In the genomic region with DNA sequence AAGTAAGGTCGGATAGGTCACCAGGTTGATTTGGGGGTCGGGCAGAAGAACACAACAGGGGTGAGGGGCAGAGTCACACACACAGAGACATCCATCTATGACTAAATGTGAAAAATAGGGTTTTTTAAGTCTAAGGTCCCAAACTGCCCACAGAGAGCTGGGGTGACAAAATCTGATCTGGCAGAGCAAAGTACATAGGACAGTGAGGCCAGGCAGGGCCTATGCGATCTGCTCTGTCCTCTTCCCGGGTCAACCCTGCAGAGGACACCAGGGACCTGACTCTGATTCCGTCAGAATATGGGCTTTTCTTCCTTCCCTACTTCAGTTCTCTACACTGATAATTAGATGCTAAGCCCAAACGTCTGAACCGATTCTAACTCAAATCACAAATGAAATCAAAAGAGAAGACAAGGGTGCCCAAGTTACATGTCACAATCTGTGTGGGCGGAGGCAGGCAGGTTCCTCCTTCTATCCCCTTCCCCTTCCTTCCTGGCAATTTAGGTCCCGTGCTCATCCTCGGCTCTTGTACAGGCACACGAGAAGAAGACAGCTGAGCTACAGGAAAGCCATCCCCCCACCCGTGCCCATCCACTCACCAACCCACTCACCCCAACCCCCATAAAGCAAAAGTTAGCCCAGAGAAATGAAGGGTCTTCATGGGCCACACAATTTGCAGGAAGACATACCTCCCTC, we compare ENCODE assay signal across 16 mouse cellular contexts. TPM values are rescaled to one million over a fixed set of nuclear protein-coding genes. Genes with fewer than 3 reads are reported as not detected.
DNase-seq lines count a peak whose midpoint lies in the region; ATAC-seq and TF ChIP-seq lines count a peak whose summit lies in the region.
"Had no signal": no experiment of that assay in that cellular context is flagged by ENCODE, and none has a peak within 500 bp of the region (broad histone marks: within the 10 kb centered on the region; RNA-seq: fewer than 3 reads in every experiment).

No protein-coding gene starts in this region.

- H3K36me3 ChIP-seq in heart, embryonic 15.5 days: no peaks in the 10 kb centered on the region
- no peaks in the 10 kb centered on the region for H3K36me3 ChIP-seq in liver, adult 2 months (ENCODE audit: control insufficient read depth, insufficient read depth, low read length)
- H3K36me3 ChIP-seq in liver, embryonic 12.5 days: peaks cover 9% of the 10 kb centered on the region
- H3K36me3 ChIP-seq in hindbrain, embryonic 14.5 days (replicated peaks; ENCODE audit: control insufficient read depth, insufficient read depth): no peaks in the 10 kb centered on the region

- no peak overlapping the region for H3K9ac ChIP-seq in heart, embryonic 15.5 days
- H3K9ac ChIP-seq in liver, adult 2 months (ENCODE audit: low read depth, low read length): no peak overlapping the region
- no peak overlapping the region for H3K9ac ChIP-seq in liver, embryonic 12.5 days
- no peak overlapping the region for H3K9ac ChIP-seq in hindbrain, embryonic 14.5 days

- H3K27me3 ChIP-seq in heart, embryonic 15.5 days: no peaks in the 10 kb centered on the region
- H3K27me3 ChIP-seq in liver, adult 2 months (ENCODE audit: control insufficient read depth, insufficient read depth, low read length): no peaks in the 10 kb centered on the region
- H3K27me3 ChIP-seq in liver, embryonic 12.5 days (replicated peaks): no peaks in the 10 kb centered on the region
- no peaks in the 10 kb centered on the region for H3K27me3 ChIP-seq in hindbrain, embryonic 14.5 days (ENCODE audit: control insufficient read depth, insufficient read depth, low read length)

- 0 out of 2 replicates have a peak overlapping the region, but pooled peaks have one; percentile 35 for H3K27ac ChIP-seq in heart, embryonic 15.5 days
- peak overlapping the region; percentile 90 for H3K27ac ChIP-seq in liver, adult 2 months (replicated peaks; ENCODE audit: insufficient read depth, low read depth, low read length)
- H3K27ac ChIP-seq in liver, embryonic 12.5 days: no peak overlapping the region
- H3K27ac ChIP-seq in brown adipose tissue, adult 24 weeks (replicated peaks; ENCODE audit: low read depth, low read length): peak overlapping the region; percentile 76
- H3K27ac ChIP-seq in hindbrain, embryonic 14.5 days: no peak overlapping the region
- H3K27ac ChIP-seq: hindbrain, embryonic 10.5 days had no signal

- peaks cover 24% of the 10 kb centered on the region; the same call in 1 of the 2 replicates for H3K79me2 ChIP-seq in liver, adult 2 months (ENCODE audit: control insufficient read depth, insufficient read depth, low read length)

- 0 out of 2 replicates have a peak overlapping the region, but pooled peaks have one; percentile 8 for H3K4me2 ChIP-seq in heart, embryonic 15.5 days
- H3K4me2 ChIP-seq in liver, embryonic 12.5 days: no peak overlapping the region
- no peak overlapping the region for H3K4me2 ChIP-seq in hindbrain, embryonic 14.5 days (replicated peaks)

- no peaks in the 10 kb centered on the region for H3K9me3 ChIP-seq in heart, embryonic 15.5 days (replicated peaks)
- no peaks in the 10 kb centered on the region for H3K9me3 ChIP-seq in liver, embryonic 12.5 days (replicated peaks)
- H3K9me3 ChIP-seq in hindbrain, embryonic 14.5 days (ENCODE audit: control insufficient read depth, low read length): no peaks in the 10 kb centered on the region

- WGBS in heart, embryonic 15.5 days: 74% methylated on average over 12 of the region's 12 CpGs
- 37% methylated on average over 12 of the region's 12 CpGs for WGBS in liver, adult 2 months
- 47% methylated on average over 12 of the region's 12 CpGs for WGBS in liver, embryonic 12.5 days (ENCODE audit: insufficient replicate concordance)
- 83% methylated on average over 12 of the region's 12 CpGs for WGBS in hindbrain, embryonic 14.5 days

- peaks cover 53% of the 10 kb centered on the region for H3K4me1 ChIP-seq in heart, embryonic 15.5 days (replicated peaks)
- peaks cover 14% of the 10 kb centered on the region for H3K4me1 ChIP-seq in liver, adult 2 months (ENCODE audit: control insufficient read depth, insufficient read depth, low read length)
- H3K4me1 ChIP-seq in liver, embryonic 12.5 days: peaks cover 26% of the 10 kb centered on the region
- H3K4me1 ChIP-seq in brown adipose tissue, adult 24 weeks (ENCODE audit: control insufficient read depth, insufficient read depth, insufficient read length, low read length): peaks cover 8% of the 10 kb centered on the region; the same call in 1 of the 2 replicates
- H3K4me1 ChIP-seq in hindbrain, embryonic 14.5 days (replicated peaks; ENCODE audit: control insufficient read depth, insufficient read depth, low read length): peaks cover 12% of the 10 kb centered on the region

- DNase-seq in heart, adult 9 months (ENCODE audit: low spot score in 2 of 2): no peak
- peak; percentile 85 for DNase-seq in liver, adult 2 months (ENCODE audit: extremely low read depth, low read depth, low spot score)
- DNase-seq in spleen, postnatal 36 days (ENCODE audit: low spot score in 2 of 2): no peak
- no peak for DNase-seq in hindbrain, embryonic 14.5 days (ENCODE audit: low spot score)
- DNase-seq: adrenal gland, postnatal 25 days; cerebellum, adult 9-10 months; gastrocnemius, postnatal 36 days; midbrain, embryonic 14.5 days; right cerebral cortex, adult 18-20 months; thymus, adult 18-20 months had no signal

- no peak for ATAC-seq in heart, embryonic 15.5 days (replicated peaks; ENCODE audit: insufficient number of reproducible peaks, insufficient read depth, low FRiP score, low read depth)
- ATAC-seq in liver, embryonic 12.5 days: no peak
- ATAC-seq in granulocyte monocyte progenitor cell, adult 5-6 weeks (replicated peaks; ENCODE audit: poor library complexity, severe bottlenecking): peak; percentile 91
- no peak for ATAC-seq in hindbrain, embryonic 14.5 days (ENCODE audit: low FRiP score)
- ATAC-seq: intestine, postnatal 0 days had no signal

- TF ChIP-seq CTCF in liver, adult 2 months (IDR thresholded peaks at IDR 0.05; ENCODE audit: low read depth, low read length): no peak

- H3K4me3 ChIP-seq in heart, embryonic 15.5 days: no peak overlapping the region
- no peak overlapping the region for H3K4me3 ChIP-seq in liver, adult 2 months (ENCODE audit: insufficient read depth, low read depth, low read length)
- no peak overlapping the region for H3K4me3 ChIP-seq in liver, embryonic 12.5 days
- H3K4me3 ChIP-seq in brown adipose tissue, adult 24 weeks (ENCODE audit: insufficient read depth, low read depth, low read length): peak overlapping the region; percentile 33; the same call in 1 of the 2 replicates
- H3K4me3 ChIP-seq in hindbrain, embryonic 14.5 days (replicated peaks; ENCODE audit: low read length): no peak overlapping the region
- H3K4me3 ChIP-seq: hindbrain, embryonic 10.5 days had no signal

- no peak for TF ChIP-seq POLR2A in liver, adult 2 months (IDR thresholded peaks at IDR 0.05; ENCODE audit: extremely low read depth, insufficient read depth, low read length)

RNA-seq across cellular contexts. Expression of gene Tram2, which starts 9.1 kb away (rescaled TPM):
- polyA plus RNA-seq in heart, embryonic 15.5 days (2015; fragmentation: Nextera tagmentation; extraction: Ambion mirVana): 3.4 and 4.3 TPM in 2 replicates
- 2.5 and 2.8 TPM in 2 replicates for total RNA-seq in liver, adult 2 months (2014; rRNA removed)
- polyA plus RNA-seq in liver, adult 2 months (2012; rRNA removed): 4.1 and 4.3 TPM in 2 replicates
- polyA plus RNA-seq in liver, embryonic 12.5 days (2016; fragmentation: Nextera tagmentation; extraction: Ambion mirVana): 1.6 and 1.7 TPM in 2 replicates
- 1.9 TPM in 2 replicates for polyA plus RNA-seq in brown adipose tissue, adult 24 weeks (2012; ENCODE audit: insufficient read depth, insufficient read length, missing spikeins)
- 8.9 and 9.3 TPM in 2 replicates for total RNA-seq in granulocyte monocyte progenitor cell, adult 5-6 weeks (2014; fragmentation: Nextera tagmentation)
- 2.2 and 4.0 TPM in 2 replicates for total RNA-seq in granulocyte monocyte progenitor cell, adult 5-6 weeks (2017)
- 2.6 and 2.8 TPM in 2 replicates for polyA plus RNA-seq in hindbrain, embryonic 14.5 days (2014; fragmentation: Nextera tagmentation; extraction: Ambion mirVana)

Comparison
In these comparisons a context has a peak if more than half of its experiments do, and no peak if none do; other contexts are left out.
1. H3K27ac ChIP-seq: peak in heart, embryonic 15.5 days (single experiment), liver, adult 2 months (single experiment) and brown adipose tissue, adult 24 weeks (single experiment); none in liver, embryonic 12.5 days (single experiment) and hindbrain, embryonic 14.5 days (single experiment).